Mouse (Mus musculus) megakaryocyte, embryonic 14.5 days (primary cell): ENCODE results near the gene Adad2.

Experiments used
- FLI1 ChIP-seq: IDR thresholded peaks from 2 replicates; pipeline ENCODE4 v1.6.1; 2012; ENCODE audit warnings: low read length, inconsistent platforms, mixed read lengths
- GATA1 ChIP-seq: IDR thresholded peaks from 3 replicates; pipeline ENCODE4 v1.6.1; 2012; ENCODE audit warnings: mixed read lengths, low read length, inconsistent platforms, borderline replicate concordance

- TF ChIP-seq GATA1: no peak
- TF ChIP-seq FLI1: no peak
Observed at GRCm38 (mm10) chr8:119615096-119615495, 2.5 kb downstream of the Adad2 start.
